In the genomic region with DNA sequence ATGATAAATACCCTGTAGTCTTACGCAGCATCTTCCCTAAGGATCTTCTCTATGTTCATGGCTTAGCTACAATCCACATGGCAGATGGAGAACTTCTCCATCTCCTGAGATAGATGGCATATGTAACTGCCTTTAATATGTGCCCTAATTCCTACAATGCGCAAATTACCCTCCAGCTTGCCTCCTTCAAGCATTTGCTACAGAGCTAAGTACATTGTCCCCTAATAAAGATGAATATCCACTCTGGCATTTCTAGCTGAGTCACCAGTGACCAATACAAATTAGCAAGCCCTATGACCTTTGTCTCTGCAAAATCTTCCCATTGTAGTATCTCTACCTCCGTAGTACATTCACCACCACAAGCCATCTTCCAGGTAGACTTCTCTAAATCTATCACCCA, we compare ENCODE assay signal across 17 mouse cellular contexts.
"Had no signal": no experiment of that assay in that cellular context is flagged by ENCODE, and none has a peak within 500 bp of the region (broad histone marks: within the 10 kb centered on the region; RNA-seq: fewer than 3 reads in every experiment).

No protein-coding gene starts in this region.

- H3K27ac ChIP-seq: kidney, postnatal 0 days; limb, embryonic 12.5 days; limb, embryonic 15.5 days; liver, embryonic 14.5 days; midbrain, embryonic 10.5 days; midbrain, embryonic 13.5 days; stomach, postnatal 0 days had no signal

- H3K4me3 ChIP-seq: limb, embryonic 12.5 days; limb, embryonic 15.5 days; megakaryocyte, embryonic 14.5 days; midbrain, embryonic 10.5 days; midbrain, embryonic 13.5 days had no signal

- H3K4me1 ChIP-seq: limb, embryonic 12.5 days; midbrain, embryonic 10.5 days had no signal

- DNase-seq: kidney, adult 2 months; kidney, postnatal 25 days; left cerebral cortex, postnatal 4 days; liver, postnatal 0 days; lung, embryonic 14.5 days; lung, postnatal 36 days; right cerebral cortex, postnatal 25 days; thymus, postnatal 25 days had no signal

- H3K36me3 ChIP-seq: limb, embryonic 12.5 days; limb, embryonic 15.5 days; midbrain, embryonic 10.5 days; midbrain, embryonic 13.5 days had no signal

- H3K27me3 ChIP-seq: limb, embryonic 12.5 days; limb, embryonic 15.5 days; midbrain, embryonic 13.5 days had no signal

- H3K4me2 ChIP-seq: limb, embryonic 12.5 days; limb, embryonic 15.5 days; liver, embryonic 11.5 days; lung, embryonic 14.5 days; midbrain, embryonic 13.5 days had no signal
